Mouse (Mus musculus) myocyte (in vitro differentiated cells): Measurements from ENCODE around the gene Mesp1.

Experiments used
- E2F4 ChIP-seq: IDR thresholded peaks from one replicate; pipeline ENCODE4 v1.6.1; 2011; ENCODE audit warnings: mild to moderate bottlenecking, control low read depth, moderate library complexity; ENCODE audit not compliant: insufficient read depth
- MAX ChIP-seq: IDR thresholded peaks from one replicate; pipeline ENCODE4 v1.6.1; 2011; ENCODE audit warnings: low read depth, mild to moderate bottlenecking, control low read depth
- MYOG ChIP-seq, 3 experiments: IDR thresholded peaks; one replicate each; pipeline ENCODE4 v1.6.1; 2011; ENCODE audit warnings: control low read depth in 2 of 3, low read depth in 2 of 3, mild to moderate bottlenecking in 2 of 3; ENCODE audit not compliant: insufficient read length in 2 of 3, control insufficient read depth in 1 of 3, insufficient read depth in 1 of 3
- POLR2A ChIP-seq: IDR thresholded peaks from one replicate; pipeline ENCODE4 v1.6.1; 2011; ENCODE audit warnings: low read depth, mild to moderate bottlenecking, control low read depth, moderate library complexity; ENCODE audit not compliant: insufficient read length
- POLR2AphosphoS2 ChIP-seq: IDR thresholded peaks from one replicate; pipeline ENCODE4 v1.6.1; 2011; ENCODE audit warnings: low read depth, control low read depth; ENCODE audit not compliant: insufficient read length
- REST ChIP-seq: IDR thresholded peaks from one replicate; pipeline ENCODE4 v1.6.1; 2011; ENCODE audit warnings: mild to moderate bottlenecking, control low read depth, moderate library complexity; ENCODE audit not compliant: insufficient read depth, insufficient read length
- TCF12 ChIP-seq: IDR thresholded peaks from one replicate; pipeline ENCODE4 v1.6.1; 2011; ENCODE audit warnings: mild to moderate bottlenecking, control low read depth; ENCODE audit not compliant: poor library complexity, insufficient read depth, severe bottlenecking
- USF1 ChIP-seq: IDR thresholded peaks from one replicate; pipeline ENCODE4 v1.6.1; 2011; ENCODE audit warnings: low read depth, mild to moderate bottlenecking, control low read depth, moderate library complexity

- TF ChIP-seq E2F4 (no peak), POLR2A (no peak), REST (no peak), USF1 (no peak), POLR2AphosphoS2 (no peak), TCF12 (no peak), MAX (no peak), MYOG (IDR thresholded peaks at IDR 0.05; ENCODE audit: control insufficient read depth in 1 of 3, insufficient read depth in 1 of 3, insufficient read length in 2 of 3, low read depth in 2 of 3) (no peak)
Observed at GRCm38 (mm10) chr7:79793688-79794087, at the start of gene Mesp1.
